Mouse (Mus musculus): ENCODE measurements around the gene Adh7. TPM values are rescaled to one million over a fixed set of nuclear protein-coding genes. Genes with fewer than 3 reads are reported as not detected.
A peak's percentile ranks its signal among the peaks of the same experiment; 100 is the strongest.

The Adh7 gene
- polyA plus RNA-seq, 1 experiment from 2014 or later: 0.41 TPM

DNA sequence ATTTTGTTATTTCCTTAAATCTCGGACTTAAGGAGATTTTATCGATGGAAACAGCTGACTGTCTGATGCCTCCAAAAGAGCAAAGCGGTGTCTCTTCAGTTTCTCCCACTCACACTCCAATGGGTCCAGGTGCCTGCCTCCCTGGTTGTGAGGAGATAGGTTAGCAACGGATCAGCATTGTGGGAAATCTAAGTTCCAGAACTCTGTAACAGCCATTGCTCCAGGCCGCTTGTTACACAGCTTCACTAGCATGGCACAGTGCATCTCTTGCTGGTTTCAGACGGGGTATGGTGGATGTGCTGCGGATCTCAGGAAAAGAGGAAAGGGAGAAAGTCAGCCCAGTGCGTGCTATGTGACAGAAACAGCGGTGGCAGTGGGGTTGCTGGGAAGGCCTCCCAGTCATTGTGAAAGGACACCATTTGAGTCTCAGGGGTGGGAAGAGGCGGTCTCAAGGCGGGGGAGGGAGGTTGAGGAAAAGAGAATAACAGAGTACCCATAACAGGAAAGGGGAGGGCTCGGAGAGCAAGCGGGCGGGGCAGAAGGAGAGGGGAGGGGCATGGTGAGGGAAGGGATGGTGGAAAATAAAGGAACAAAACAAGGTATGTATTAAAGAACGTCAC is 23.8 kb upstream of the Adh7 start, which contains the start of gene 4930579F01Rik:
4930579F01Rik (minus strand) TSS at position 143 of the 620 bp plus-strand sequence.
- Histone ChIP-seq H3K9ac (replicated peaks; ENCODE audit: low read depth, low read length) (no peak within 1 kb of the TSS), H3K4me3 (ENCODE audit: low read depth, low read length) (no peak within 1 kb of the TSS), H3K4me1 (ENCODE audit: control insufficient read depth, insufficient read depth, low read length) (no peaks in the 10 kb centered on the region), H3K27ac (ENCODE audit: low read length) (no peak within 1 kb of the TSS), H3K9me3 (ENCODE audit: control insufficient read depth, low read depth, low read length) (no peaks in the 10 kb centered on the region), H3K27me3 (ENCODE audit: control insufficient read depth, insufficient read depth, low read length) (no peaks in the 10 kb centered on the region), H3K4me2 (replicated peaks; ENCODE audit: low read depth, low read length) (no peak within 1 kb of the TSS), H3K36me3 (ENCODE audit: control insufficient read depth, insufficient read depth, low read length) (no peaks in the 10 kb centered on the region)
- 78% methylated on average over 15 of the region's 15 CpGs for WGBS
- no peak for ATAC-seq (ENCODE audit: insufficient number of reproducible peaks, insufficient read depth, low FRiP score, low read depth)

DNA sequence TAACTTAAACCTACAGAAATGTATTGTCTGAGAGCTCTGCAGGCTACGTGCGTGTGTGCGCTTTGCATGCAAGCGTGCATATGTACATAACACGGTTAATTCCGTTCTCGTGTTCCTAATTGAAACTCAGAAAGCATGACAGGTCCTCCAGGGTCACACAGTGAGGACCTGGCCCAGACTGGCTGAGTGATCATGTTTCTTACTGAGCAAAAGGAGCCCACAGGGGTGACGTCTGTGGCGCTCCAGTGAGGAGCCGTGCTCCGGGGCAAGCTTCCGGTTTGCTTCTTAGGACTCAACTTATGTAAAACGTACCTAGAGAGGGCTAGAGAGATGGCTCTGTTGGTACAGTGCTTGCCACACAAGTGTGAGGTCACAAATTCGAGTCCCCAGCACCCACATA is 20.5 kb upstream of the Adh7 start:
- WGBS: 83% methylated on average over 14 of the region's 14 CpGs
- Histone ChIP-seq H3K27ac (ENCODE audit: low read length) (no peak overlapping the region), H3K4me2 (replicated peaks; ENCODE audit: low read depth, low read length) (no peak overlapping the region), H3K27me3 (ENCODE audit: control insufficient read depth, insufficient read depth, low read length) (no peaks in the 10 kb centered on the region), H3K4me1 (ENCODE audit: control insufficient read depth, insufficient read depth, low read length) (no peaks in the 10 kb centered on the region), H3K4me3 (ENCODE audit: low read depth, low read length) (no peak overlapping the region), H3K36me3 (ENCODE audit: control insufficient read depth, insufficient read depth, low read length) (no peaks in the 10 kb centered on the region), H3K9ac (replicated peaks; ENCODE audit: low read depth, low read length) (no peak overlapping the region), H3K9me3 (ENCODE audit: control insufficient read depth, low read depth, low read length) (no peaks in the 10 kb centered on the region)
- ATAC-seq (ENCODE audit: insufficient number of reproducible peaks, insufficient read depth, low FRiP score, low read depth): no peak

DNA sequence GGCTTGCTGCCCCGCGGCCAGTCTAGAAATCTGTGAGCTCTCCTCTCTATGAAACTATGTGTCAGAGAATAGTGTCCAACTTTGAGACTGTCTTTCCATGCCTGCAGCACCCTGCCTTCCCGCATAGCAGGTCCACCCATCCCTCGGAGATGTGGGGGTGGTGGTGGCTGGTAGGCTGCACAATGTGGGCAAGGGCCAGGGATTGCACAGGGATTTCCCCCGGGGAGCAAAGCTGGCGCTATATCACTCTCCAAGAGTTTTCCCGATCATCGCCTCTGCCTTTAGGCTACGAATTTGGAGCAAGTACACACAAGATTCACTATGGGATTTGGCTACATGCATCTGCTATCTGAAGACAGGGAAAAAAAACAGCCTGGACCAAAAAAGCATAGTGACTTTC is 20.0 kb upstream of the Adh7 start:
- ATAC-seq (ENCODE audit: insufficient number of reproducible peaks, insufficient read depth, low FRiP score, low read depth): no peak
- no peak overlapping the region for H3K4me2 ChIP-seq (replicated peaks; ENCODE audit: low read depth, low read length)
- H3K27ac ChIP-seq (ENCODE audit: low read length): no peak overlapping the region

DNA sequence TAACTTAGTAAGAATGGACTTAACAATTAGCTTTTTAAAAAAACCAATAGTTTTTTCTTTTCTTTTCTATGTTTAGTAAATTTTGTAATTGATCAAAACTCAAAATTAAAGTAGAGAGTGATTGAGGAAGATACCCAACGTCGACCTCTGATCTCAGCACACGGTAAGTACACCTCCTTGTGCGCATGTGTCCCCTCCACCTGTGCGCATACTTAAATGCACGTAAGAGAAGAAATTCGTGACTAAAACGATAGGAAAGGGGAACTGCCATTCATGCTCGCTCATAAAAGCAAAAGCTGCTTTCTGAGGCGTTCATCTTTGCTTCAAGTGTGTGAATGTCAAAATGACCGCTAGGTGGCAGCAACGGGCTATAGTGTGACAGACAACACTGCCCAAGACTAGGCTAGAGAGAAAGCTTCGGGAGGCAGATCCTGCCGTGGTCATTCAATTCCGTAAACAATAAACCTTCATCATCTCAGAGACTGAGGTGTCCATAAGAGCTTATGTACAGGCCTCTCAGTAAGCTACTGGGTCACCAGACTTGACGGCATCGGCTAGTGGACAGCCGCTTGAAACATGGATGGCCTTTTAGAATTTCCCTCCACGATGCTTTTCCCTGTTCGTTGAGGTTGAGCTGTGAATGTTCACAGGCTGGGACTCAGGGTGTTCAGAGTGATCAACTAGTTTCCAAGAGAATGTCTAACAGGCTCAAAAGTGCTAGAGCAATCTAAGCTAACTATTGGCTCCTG is 19.4 kb upstream of the Adh7 start:
- peak; percentile 81; the same call in 1 of the 2 replicates for ATAC-seq (ENCODE audit: insufficient number of reproducible peaks, insufficient read depth, low FRiP score, low read depth)
- Histone ChIP-seq H3K4me1 (ENCODE audit: control insufficient read depth, insufficient read depth, low read length) (no peaks in the 10 kb centered on the region), H3K36me3 (ENCODE audit: control insufficient read depth, insufficient read depth, low read length) (no peaks in the 10 kb centered on the region), H3K9ac (replicated peaks; ENCODE audit: low read depth, low read length) (no peak overlapping the region; the same call in 1 of the 2 replicates), H3K27ac (ENCODE audit: low read length) (no peak overlapping the region), H3K27me3 (ENCODE audit: control insufficient read depth, insufficient read depth, low read length) (no peaks in the 10 kb centered on the region), H3K4me2 (replicated peaks; ENCODE audit: low read depth, low read length) (peak overlapping the region; percentile 45), H3K9me3 (ENCODE audit: control insufficient read depth, low read depth, low read length) (no peaks in the 10 kb centered on the region), H3K4me3 (ENCODE audit: low read depth, low read length) (0 out of 2 replicates have a peak overlapping the region, but pooled peaks have one; percentile 8)
- 27% methylated on average over 20 of the region's 20 CpGs for WGBS

More for the DNA sequence above, 20.0 kb upstream of the Adh7 start:
- Histone ChIP-seq H3K4me3 (ENCODE audit: low read depth, low read length) (no peak overlapping the region), H3K4me1 (ENCODE audit: control insufficient read depth, insufficient read depth, low read length) (no peaks in the 10 kb centered on the region), H3K36me3 (ENCODE audit: control insufficient read depth, insufficient read depth, low read length) (no peaks in the 10 kb centered on the region), H3K9ac (replicated peaks; ENCODE audit: low read depth, low read length) (no peak overlapping the region), H3K9me3 (ENCODE audit: control insufficient read depth, low read depth, low read length) (no peaks in the 10 kb centered on the region), H3K27me3 (ENCODE audit: control insufficient read depth, insufficient read depth, low read length) (no peaks in the 10 kb centered on the region)
- 66% methylated on average over 9 of the region's 9 CpGs for WGBS

DNA sequence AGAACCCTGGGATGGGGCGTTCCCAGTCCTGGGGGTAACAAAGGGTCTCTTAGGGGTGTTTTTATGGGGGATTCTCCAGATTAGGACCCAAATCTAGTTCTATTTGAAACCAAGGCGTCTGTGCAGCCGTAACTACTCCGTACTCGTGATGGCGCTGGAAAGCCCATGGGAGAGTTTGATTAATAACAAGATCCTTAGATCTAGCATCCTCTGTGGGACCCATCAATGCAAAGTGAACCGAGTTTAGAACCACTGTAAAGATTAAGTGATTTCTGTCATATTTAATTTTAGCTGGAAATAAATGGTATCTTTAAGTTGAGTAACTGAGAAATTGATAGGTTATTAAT is 18.9 kb upstream of the Adh7 start:
- Histone ChIP-seq H3K27me3 (ENCODE audit: control insufficient read depth, insufficient read depth, low read length) (no peaks in the 10 kb centered on the region), H3K27ac (ENCODE audit: low read length) (no peak overlapping the region)

DNA sequence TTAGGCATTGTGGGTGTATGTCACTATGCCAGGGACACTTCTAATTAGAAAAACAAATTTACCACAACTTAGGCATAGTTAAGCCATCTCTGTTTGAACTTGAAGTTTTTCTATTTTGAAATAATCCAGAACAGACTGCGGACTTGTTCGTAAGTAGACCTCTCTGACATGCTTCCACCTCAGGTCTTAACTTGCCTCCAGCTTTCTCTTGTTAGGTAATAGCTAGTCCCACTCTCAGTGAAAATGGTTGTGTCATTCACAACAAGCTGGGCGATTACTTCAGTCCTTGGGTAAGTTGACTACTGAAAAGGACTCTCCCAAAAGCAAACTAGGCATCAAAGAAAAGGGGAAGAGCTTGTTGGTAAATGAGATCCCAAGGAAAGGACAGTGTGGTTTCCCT is 8.7 kb upstream of the Adh7 start:
- Histone ChIP-seq H3K9ac (replicated peaks; ENCODE audit: low read depth, low read length) (no peak overlapping the region), H3K4me1 (ENCODE audit: control insufficient read depth, insufficient read depth, low read length) (no peaks in the 10 kb centered on the region), H3K27ac (ENCODE audit: low read length) (no peak overlapping the region), H3K4me2 (replicated peaks; ENCODE audit: low read depth, low read length) (no peak overlapping the region), H3K9me3 (ENCODE audit: control insufficient read depth, low read depth, low read length) (no peaks in the 10 kb centered on the region), H3K27me3 (ENCODE audit: control insufficient read depth, insufficient read depth, low read length) (no peaks in the 10 kb centered on the region), H3K36me3 (ENCODE audit: control insufficient read depth, insufficient read depth, low read length) (no peaks in the 10 kb centered on the region), H3K4me3 (ENCODE audit: low read depth, low read length) (no peak overlapping the region)
- ATAC-seq (ENCODE audit: insufficient number of reproducible peaks, insufficient read depth, low FRiP score, low read depth): no peak
- WGBS: 89% methylated on average over 3 of the region's 3 CpGs

More for the DNA sequence above, 18.9 kb upstream of the Adh7 start:
- Histone ChIP-seq H3K36me3 (ENCODE audit: control insufficient read depth, insufficient read depth, low read length) (no peaks in the 10 kb centered on the region), H3K4me1 (ENCODE audit: control insufficient read depth, insufficient read depth, low read length) (no peaks in the 10 kb centered on the region), H3K4me3 (ENCODE audit: low read depth, low read length) (no peak overlapping the region), H3K4me2 (replicated peaks; ENCODE audit: low read depth, low read length) (no peak overlapping the region), H3K9me3 (ENCODE audit: control insufficient read depth, low read depth, low read length) (no peaks in the 10 kb centered on the region), H3K9ac (replicated peaks; ENCODE audit: low read depth, low read length) (no peak overlapping the region)
- ATAC-seq (ENCODE audit: insufficient number of reproducible peaks, insufficient read depth, low FRiP score, low read depth): no peak
- WGBS: 70% methylated on average over 7 of the region's 7 CpGs

DNA sequence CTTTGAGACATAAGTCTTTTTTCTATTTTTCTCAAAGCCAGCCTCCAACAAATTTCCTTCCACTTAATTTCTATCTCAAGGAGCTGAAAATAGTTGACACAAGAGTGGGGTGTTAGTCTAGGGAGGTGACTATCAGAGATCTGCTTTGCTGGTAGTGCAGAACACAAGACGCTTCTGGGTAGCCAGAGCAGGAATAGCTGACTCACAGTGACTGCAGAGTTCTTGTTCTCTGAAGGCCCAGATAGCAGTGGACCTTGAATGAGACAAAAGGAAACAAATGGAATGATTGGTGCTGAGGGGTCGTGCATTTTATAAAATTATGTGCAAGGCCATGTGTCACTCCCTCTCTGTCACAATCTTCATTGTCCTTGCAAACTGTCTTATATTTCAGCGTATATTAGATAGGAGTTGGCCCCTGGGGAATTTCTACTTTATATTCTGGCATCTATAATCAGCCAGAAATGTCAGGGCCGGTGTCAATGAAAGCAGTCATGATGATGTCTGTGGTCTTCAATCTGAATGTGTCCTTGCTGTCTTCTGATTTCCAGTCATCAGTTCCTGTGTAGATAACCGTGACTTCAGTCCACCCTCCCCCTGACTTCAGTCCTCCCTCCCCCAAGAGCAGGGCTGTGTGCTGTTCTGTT is 7.0 kb upstream of the Adh7 start:
- Histone ChIP-seq H3K4me1 (ENCODE audit: control insufficient read depth, insufficient read depth, low read length) (peaks cover 3% of the 10 kb centered on the region; the same call in 1 of the 2 replicates), H3K4me2 (replicated peaks; ENCODE audit: low read depth, low read length) (no peak overlapping the region), H3K9ac (replicated peaks; ENCODE audit: low read depth, low read length) (no peak overlapping the region), H3K27ac (ENCODE audit: low read length) (no peak overlapping the region), H3K9me3 (ENCODE audit: control insufficient read depth, low read depth, low read length) (no peaks in the 10 kb centered on the region), H3K27me3 (ENCODE audit: control insufficient read depth, insufficient read depth, low read length) (no peaks in the 10 kb centered on the region), H3K4me3 (ENCODE audit: low read depth, low read length) (no peak overlapping the region), H3K36me3 (ENCODE audit: control insufficient read depth, insufficient read depth, low read length) (no peaks in the 10 kb centered on the region)
- no peak for ATAC-seq (ENCODE audit: insufficient number of reproducible peaks, insufficient read depth, low FRiP score, low read depth)
- WGBS: 83% methylated on average over 5 of the region's 5 CpGs

DNA sequence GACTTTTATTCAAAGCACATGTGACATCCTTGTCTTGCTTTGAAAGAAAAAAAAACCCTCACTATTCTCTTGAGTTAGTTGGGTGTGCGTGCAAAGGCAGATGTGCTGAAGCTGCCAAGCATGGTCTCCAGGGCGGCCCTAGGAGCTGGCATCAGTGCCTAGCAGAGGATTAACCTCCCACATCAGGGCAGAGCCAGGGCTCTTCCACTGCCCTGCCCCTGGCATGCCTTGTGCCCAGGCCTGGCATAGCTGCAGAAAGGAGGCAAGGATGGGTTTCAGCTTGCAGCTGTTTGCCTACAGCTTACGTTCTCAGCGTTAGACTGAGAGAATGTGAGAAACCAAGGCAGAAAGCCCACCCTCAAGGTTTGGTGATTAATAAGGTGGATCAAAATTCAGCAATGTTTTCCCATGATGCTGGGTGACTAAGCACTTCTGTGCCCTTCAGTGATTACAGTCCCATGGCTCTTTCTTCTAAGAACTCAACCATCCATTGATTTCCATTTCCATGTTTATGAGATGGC is 5.1 kb upstream of the Adh7 start:
- no peak for ATAC-seq (ENCODE audit: insufficient number of reproducible peaks, insufficient read depth, low FRiP score, low read depth)
- peaks cover 6% of the 10 kb centered on the region; the same call in 1 of the 2 replicates for H3K4me1 ChIP-seq (ENCODE audit: control insufficient read depth, insufficient read depth, low read length)

More for the DNA sequence above, 5.1 kb upstream of the Adh7 start:
- Histone ChIP-seq H3K36me3 (ENCODE audit: control insufficient read depth, insufficient read depth, low read length) (no peaks in the 10 kb centered on the region), H3K4me2 (replicated peaks; ENCODE audit: low read depth, low read length) (no peak overlapping the region), H3K27me3 (ENCODE audit: control insufficient read depth, insufficient read depth, low read length) (no peaks in the 10 kb centered on the region), H3K4me3 (ENCODE audit: low read depth, low read length) (no peak overlapping the region), H3K9me3 (ENCODE audit: control insufficient read depth, low read depth, low read length) (no peaks in the 10 kb centered on the region), H3K27ac (ENCODE audit: low read length) (no peak overlapping the region), H3K9ac (replicated peaks; ENCODE audit: low read depth, low read length) (no peak overlapping the region)
- 95% methylated on average over 4 of the region's 4 CpGs for WGBS
